Mouse (Mus musculus): Measurements from ENCODE around the gene Pradc1. TPM values are rescaled to one million over a fixed set of nuclear protein-coding genes. Genes with fewer than 3 reads are reported as not detected.

Pradc1 gene
- polyA plus RNA-seq, 1 experiment from 2014 or later: 44.2 TPM

GRCm38 (mm10) chr6:85423836-85424379 lies 27.9 kb downstream of the Pradc1 start, which contains the start of gene Noto:
Gene Noto, plus strand, starts transcription at chr6:85423886.
- Histone ChIP-seq H3K4me3 (ENCODE audit: low read length) (no peak within 1 kb of the TSS; the same call in 1 of the 2 replicates), H3K27me3 (ENCODE audit: control insufficient read depth, insufficient read depth, low read length) (peaks cover 19% of the 10 kb centered on the region), H3K27ac (ENCODE audit: low read length) (no peak within 1 kb of the TSS), H3K36me3 (ENCODE audit: control insufficient read depth, insufficient read depth) (no peaks in the 10 kb centered on the region), H3K9me3 (replicated peaks; ENCODE audit: control insufficient read depth, low read length) (no peaks in the 10 kb centered on the region), H3K4me1 (ENCODE audit: control insufficient read depth, insufficient read depth, low read length) (peaks cover 3% of the 10 kb centered on the region; the same call in 1 of the 2 replicates), H3K9ac (ENCODE audit: low read length) (no peak within 1 kb of the TSS; the same call in 1 of the 2 replicates), H3K4me2 (ENCODE audit: low read depth, low read length) (peak within 1 kb of the TSS; percentile 27; the same call in 1 of the 2 replicates)
- 10% methylated on average over 28 of the region's 28 CpGs for WGBS
- ATAC-seq (replicated peaks; ENCODE audit: extremely low read depth, insufficient read depth, low FRiP score): no peak; the same call in 1 of the 2 replicates

- ATAC-seq (replicated peaks; ENCODE audit: extremely low read depth, insufficient read depth, low FRiP score): no peak
- Histone ChIP-seq H3K4me3 (ENCODE audit: low read length) (no peak overlapping the region), H3K27ac (ENCODE audit: low read length) (no peak overlapping the region), H3K27me3 (ENCODE audit: control insufficient read depth, insufficient read depth, low read length) (peaks cover 18% of the 10 kb centered on the region), H3K36me3 (ENCODE audit: control insufficient read depth, insufficient read depth) (no peaks in the 10 kb centered on the region), H3K4me2 (ENCODE audit: low read depth, low read length) (no peak overlapping the region), H3K4me1 (ENCODE audit: control insufficient read depth, insufficient read depth, low read length) (peaks cover 3% of the 10 kb centered on the region; the same call in 1 of the 2 replicates), H3K9me3 (replicated peaks; ENCODE audit: control insufficient read depth, low read length) (no peaks in the 10 kb centered on the region), H3K9ac (ENCODE audit: low read length) (no peak overlapping the region)
- 79% methylated on average over 2 of the region's 2 CpGs for WGBS
Measured at GRCm38 (mm10) chr6:85419150-85419549, 32.6 kb downstream of the Pradc1 start.

GRCm38 (mm10) chr6:85415829-85416228 lies 35.9 kb downstream of the Pradc1 start:
- Histone ChIP-seq H3K27me3 (ENCODE audit: control insufficient read depth, insufficient read depth, low read length) (peaks cover 3% of the 10 kb centered on the region; the same call in 1 of the 2 replicates), H3K4me2 (ENCODE audit: low read depth, low read length) (no peak overlapping the region), H3K27ac (ENCODE audit: low read length) (no peak overlapping the region), H3K4me3 (ENCODE audit: low read length) (no peak overlapping the region), H3K9me3 (replicated peaks; ENCODE audit: control insufficient read depth, low read length) (no peaks in the 10 kb centered on the region), H3K36me3 (ENCODE audit: control insufficient read depth, insufficient read depth) (no peaks in the 10 kb centered on the region), H3K9ac (ENCODE audit: low read length) (no peak overlapping the region), H3K4me1 (ENCODE audit: control insufficient read depth, insufficient read depth, low read length) (no peaks in the 10 kb centered on the region)
- no peak for ATAC-seq (replicated peaks; ENCODE audit: extremely low read depth, insufficient read depth, low FRiP score)
- 51% methylated on average over 3 of the region's 3 CpGs for WGBS

- no peak overlapping the region for H3K9ac ChIP-seq (ENCODE audit: low read length)
- H3K36me3 ChIP-seq (ENCODE audit: control insufficient read depth, insufficient read depth): no peaks in the 10 kb centered on the region
- H3K4me1 ChIP-seq (ENCODE audit: control insufficient read depth, insufficient read depth, low read length): 0 out of 2 replicates have a peak, but pooled peaks cover 5% of the 10 kb centered on the region
- no peak overlapping the region for H3K27ac ChIP-seq (ENCODE audit: low read length)
- no peaks in the 10 kb centered on the region for H3K9me3 ChIP-seq (replicated peaks; ENCODE audit: control insufficient read depth, low read length)
- H3K4me3 ChIP-seq (ENCODE audit: low read length): no peak overlapping the region
- peak; percentile 72 for ATAC-seq (replicated peaks; ENCODE audit: extremely low read depth, insufficient read depth, low FRiP score)
- peaks cover 35% of the 10 kb centered on the region for H3K27me3 ChIP-seq (ENCODE audit: control insufficient read depth, insufficient read depth, low read length)
- no peak overlapping the region for H3K4me2 ChIP-seq (ENCODE audit: low read depth, low read length)
- WGBS: 12% methylated on average over 13 of the region's 13 CpGs
Measured at GRCm38 (mm10) chr6:85410771-85411273, 40.9 kb downstream of the Pradc1 start.

GRCm38 (mm10) chr6:85409003-85409402 lies 42.8 kb downstream of the Pradc1 start:
- H3K27me3 ChIP-seq (ENCODE audit: control insufficient read depth, insufficient read depth, low read length): peaks cover 35% of the 10 kb centered on the region
- no peak overlapping the region for H3K27ac ChIP-seq (ENCODE audit: low read length)
- H3K9me3 ChIP-seq (replicated peaks; ENCODE audit: control insufficient read depth, low read length): no peaks in the 10 kb centered on the region
- WGBS: 2% methylated on average over 31 of the region's 31 CpGs
- H3K4me2 ChIP-seq (ENCODE audit: low read depth, low read length): peak overlapping the region; percentile 50
- H3K4me3 ChIP-seq (ENCODE audit: low read length): peak overlapping the region; percentile 29
- peak overlapping the region; percentile 59 for H3K9ac ChIP-seq (ENCODE audit: low read length)
- 0 out of 2 replicates have a peak, but pooled peaks cover 5% of the 10 kb centered on the region for H3K4me1 ChIP-seq (ENCODE audit: control insufficient read depth, insufficient read depth, low read length)
- ATAC-seq (replicated peaks; ENCODE audit: extremely low read depth, insufficient read depth, low FRiP score): no peak
- no peaks in the 10 kb centered on the region for H3K36me3 ChIP-seq (ENCODE audit: control insufficient read depth, insufficient read depth)

GRCm38 (mm10) chr6:85403039-85403438 lies 48.7 kb downstream of the Pradc1 start:
- 79% methylated on average over 10 of the region's 10 CpGs for WGBS
- Histone ChIP-seq H3K9me3 (replicated peaks; ENCODE audit: control insufficient read depth, low read length) (no peaks in the 10 kb centered on the region), H3K27ac (ENCODE audit: low read length) (no peak overlapping the region), H3K36me3 (ENCODE audit: control insufficient read depth, insufficient read depth) (no peaks in the 10 kb centered on the region), H3K4me1 (ENCODE audit: control insufficient read depth, insufficient read depth, low read length) (no peaks in the 10 kb centered on the region), H3K4me2 (ENCODE audit: low read depth, low read length) (no peak overlapping the region), H3K9ac (ENCODE audit: low read length) (no peak overlapping the region), H3K4me3 (ENCODE audit: low read length) (no peak overlapping the region), H3K27me3 (ENCODE audit: control insufficient read depth, insufficient read depth, low read length) (peaks cover 11% of the 10 kb centered on the region)
- no peak for ATAC-seq (replicated peaks; ENCODE audit: extremely low read depth, insufficient read depth, low FRiP score)

- Histone ChIP-seq H3K9ac (ENCODE audit: low read length) (no peak overlapping the region), H3K36me3 (ENCODE audit: control insufficient read depth, insufficient read depth) (no peaks in the 10 kb centered on the region), H3K27ac (ENCODE audit: low read length) (no peak overlapping the region), H3K4me2 (ENCODE audit: low read depth, low read length) (no peak overlapping the region), H3K9me3 (replicated peaks; ENCODE audit: control insufficient read depth, low read length) (no peaks in the 10 kb centered on the region), H3K4me3 (ENCODE audit: low read length) (no peak overlapping the region), H3K4me1 (ENCODE audit: control insufficient read depth, insufficient read depth, low read length) (no peaks in the 10 kb centered on the region), H3K27me3 (ENCODE audit: control insufficient read depth, insufficient read depth, low read length) (peaks cover 7% of the 10 kb centered on the region; the same call in 1 of the 2 replicates)
- WGBS: 44% methylated on average over 2 of the region's 2 CpGs
- ATAC-seq (replicated peaks; ENCODE audit: extremely low read depth, insufficient read depth, low FRiP score): 0 out of 2 replicates have a peak, but pooled peaks have one; percentile 45
Measured at GRCm38 (mm10) chr6:85402613-85403012, 49.2 kb downstream of the Pradc1 start.

- H3K27ac ChIP-seq (ENCODE audit: low read length): no peak overlapping the region
- H3K4me1 ChIP-seq (ENCODE audit: control insufficient read depth, insufficient read depth, low read length): no peaks in the 10 kb centered on the region
- no peaks in the 10 kb centered on the region for H3K36me3 ChIP-seq (ENCODE audit: control insufficient read depth, insufficient read depth)
- WGBS: 27% methylated on average over 5 of the region's 5 CpGs
- H3K9me3 ChIP-seq (replicated peaks; ENCODE audit: control insufficient read depth, low read length): no peaks in the 10 kb centered on the region
- ATAC-seq (replicated peaks; ENCODE audit: extremely low read depth, insufficient read depth, low FRiP score): no peak
- no peaks in the 10 kb centered on the region for H3K27me3 ChIP-seq (ENCODE audit: control insufficient read depth, insufficient read depth, low read length)
- no peak overlapping the region for H3K9ac ChIP-seq (ENCODE audit: low read length)
- no peak overlapping the region for H3K4me3 ChIP-seq (ENCODE audit: low read length)
- no peak overlapping the region for H3K4me2 ChIP-seq (ENCODE audit: low read depth, low read length)
Measured at GRCm38 (mm10) chr6:85399715-85400114, 52.1 kb downstream of the Pradc1 start.

GRCm38 (mm10) chr6:85397165-85397564 lies 54.6 kb downstream of the Pradc1 start:
- ATAC-seq (replicated peaks; ENCODE audit: extremely low read depth, insufficient read depth, low FRiP score): no peak
- Histone ChIP-seq H3K27me3 (ENCODE audit: control insufficient read depth, insufficient read depth, low read length) (no peaks in the 10 kb centered on the region), H3K9ac (ENCODE audit: low read length) (no peak overlapping the region), H3K4me2 (ENCODE audit: low read depth, low read length) (no peak overlapping the region), H3K9me3 (replicated peaks; ENCODE audit: control insufficient read depth, low read length) (no peaks in the 10 kb centered on the region), H3K36me3 (ENCODE audit: control insufficient read depth, insufficient read depth) (no peaks in the 10 kb centered on the region), H3K27ac (ENCODE audit: low read length) (no peak overlapping the region), H3K4me3 (ENCODE audit: low read length) (no peak overlapping the region), H3K4me1 (ENCODE audit: control insufficient read depth, insufficient read depth, low read length) (no peaks in the 10 kb centered on the region)
- 41% methylated on average over 1 of the region's 1 CpGs for WGBS

Measured in heart, embryonic 16.5 days (tissue).